Mouse (Mus musculus): Measurements from ENCODE around the gene Lrrc63. TPM values are rescaled to one million over a fixed set of nuclear protein-coding genes. Genes with fewer than 3 reads are reported as not detected.

The Lrrc63 gene
- polyA plus RNA-seq, 2 experiments, result not detected

- TF ChIP-seq POLR2A (IDR thresholded peaks at IDR 0.05; ENCODE audit: borderline replicate concordance, extremely low read depth, insufficient read depth, insufficient read length), result no peak
- Histone ChIP-seq H3K9me3 (ENCODE audit: control insufficient read depth, low read length) (no peaks in the 10 kb centered on the region), H3K9ac (ENCODE audit: low read depth, low read length, severe bottlenecking) (no peak overlapping the region), H3K27me3 (ENCODE audit: control insufficient read depth, insufficient read depth, low read length) (no peaks in the 10 kb centered on the region), H3K36me3 (ENCODE audit: control insufficient read depth, insufficient read depth, low read length) (no peaks in the 10 kb centered on the region), H3K4me1 (ENCODE audit: control insufficient read depth, insufficient read depth, low read length) (no peaks in the 10 kb centered on the region), H3K4me3 (replicated peaks; ENCODE audit: low read length) (no peak overlapping the region), H3K27ac (replicated peaks; ENCODE audit: low read depth, low read length) (no peak overlapping the region), H3K4me2 (replicated peaks; ENCODE audit: low read depth, low read length, severe bottlenecking) (no peak overlapping the region)
- WGBS, result 63% methylated on average over 8 of the region's 8 CpGs
- no peak for ATAC-seq (ENCODE audit: low FRiP score, low read depth)
- no peak for DNase-seq (ENCODE audit: low spot score)
Observed at GRCm38 (mm10) chr14:75052451-75052850, 78.2 kb downstream of the Lrrc63 start.

- no peak overlapping the region for H3K4me2 ChIP-seq (replicated peaks; ENCODE audit: low read depth, low read length, severe bottlenecking)
- H3K9ac ChIP-seq (ENCODE audit: low read depth, low read length, severe bottlenecking), result no peak overlapping the region
- no peak overlapping the region for H3K27ac ChIP-seq (replicated peaks; ENCODE audit: low read depth, low read length)
- H3K4me1 ChIP-seq (ENCODE audit: control insufficient read depth, insufficient read depth, low read length), result no peaks in the 10 kb centered on the region
- no peaks in the 10 kb centered on the region for H3K36me3 ChIP-seq (ENCODE audit: control insufficient read depth, insufficient read depth, low read length)
- no peak for TF ChIP-seq POLR2A (IDR thresholded peaks at IDR 0.05; ENCODE audit: borderline replicate concordance, extremely low read depth, insufficient read depth, insufficient read length)
- H3K4me3 ChIP-seq (replicated peaks; ENCODE audit: low read length), result no peak overlapping the region
- 71% methylated on average over 7 of the region's 7 CpGs for WGBS
- H3K27me3 ChIP-seq (ENCODE audit: control insufficient read depth, insufficient read depth, low read length), result no peaks in the 10 kb centered on the region
- no peak for DNase-seq (ENCODE audit: low spot score)
- ATAC-seq (ENCODE audit: low FRiP score, low read depth), result no peak
- no peaks in the 10 kb centered on the region for H3K9me3 ChIP-seq (ENCODE audit: control insufficient read depth, low read length)
Observed at GRCm38 (mm10) chr14:75045184-75045583, 85.5 kb downstream of the Lrrc63 start.

GRCm38 (mm10) chr14:75035431-75035830, 95.2 kb downstream of the Lrrc63 start:
- H3K4me2 ChIP-seq (replicated peaks; ENCODE audit: low read depth, low read length, severe bottlenecking), result no peak overlapping the region
- no peaks in the 10 kb centered on the region for H3K36me3 ChIP-seq (ENCODE audit: control insufficient read depth, insufficient read depth, low read length)
- DNase-seq (ENCODE audit: low spot score), result no peak
- H3K27ac ChIP-seq (replicated peaks; ENCODE audit: low read depth, low read length), result no peak overlapping the region
- H3K27me3 ChIP-seq (ENCODE audit: control insufficient read depth, insufficient read depth, low read length), result no peaks in the 10 kb centered on the region
- H3K9me3 ChIP-seq (ENCODE audit: control insufficient read depth, low read length), result no peaks in the 10 kb centered on the region
- no peak overlapping the region for H3K9ac ChIP-seq (ENCODE audit: low read depth, low read length, severe bottlenecking)
- WGBS, result 65% methylated on average over 11 of the region's 11 CpGs
- H3K4me3 ChIP-seq (replicated peaks; ENCODE audit: low read length), result no peak overlapping the region
- no peak for TF ChIP-seq POLR2A (IDR thresholded peaks at IDR 0.05; ENCODE audit: borderline replicate concordance, extremely low read depth, insufficient read depth, insufficient read length)
- ATAC-seq (ENCODE audit: low FRiP score, low read depth), result no peak
- H3K4me1 ChIP-seq (ENCODE audit: control insufficient read depth, insufficient read depth, low read length), result no peaks in the 10 kb centered on the region

Other genes starting within 250 kb of the Lrrc63 start
- 13.0 and 13.3 TPM in 2 replicates for gene Lrch1, start 183.0 kb downstream of the Lrrc63 start, polyA plus RNA-seq (2012; rRNA removed)
- 15.2 and 17.0 TPM in 2 replicates for gene Lrch1, start 183.0 kb downstream of the Lrrc63 start, polyA plus RNA-seq (2014; fragmentation: Nextera tagmentation; extraction: Ambion mirVana)
- 1.3 TPM in 2 replicates for gene Rubcnl, start 114.9 kb downstream of the Lrrc63 start, polyA plus RNA-seq (2012; rRNA removed)
- 1.4 and 2.6 TPM in 2 replicates for gene Rubcnl, start 114.9 kb downstream of the Lrrc63 start, polyA plus RNA-seq (2014; fragmentation: Nextera tagmentation; extraction: Ambion mirVana)
- gene Lcp1, start 220 bp upstream of the Lrrc63 start, polyA plus RNA-seq (2012; rRNA removed), result 10.2 and 13.5 TPM in 2 replicates
- gene Lcp1, start 220 bp upstream of the Lrrc63 start, polyA plus RNA-seq (2014; fragmentation: Nextera tagmentation; extraction: Ambion mirVana), result 34.2 and 38.4 TPM in 2 replicates
- not detected in 2 replicates for gene Cpb2, start 111.4 kb upstream of the Lrrc63 start, polyA plus RNA-seq (2012; rRNA removed)
- gene Cpb2, start 111.4 kb upstream of the Lrrc63 start, polyA plus RNA-seq (2014; fragmentation: Nextera tagmentation; extraction: Ambion mirVana), result not detected in 2 replicates
- gene Zc3h13, start 153.5 kb upstream of the Lrrc63 start, polyA plus RNA-seq (2012; rRNA removed), result 19.5 and 24.8 TPM in 2 replicates
- 26.5 and 32.2 TPM in 2 replicates for gene Zc3h13, start 153.5 kb upstream of the Lrrc63 start, polyA plus RNA-seq (2014; fragmentation: Nextera tagmentation; extraction: Ambion mirVana)